Mouse (Mus musculus) heart, adult 2 months (tissue): ENCODE measurements around the gene Khdc4. TPM values are rescaled to one million over a fixed set of nuclear protein-coding genes. Genes with fewer than 3 reads are reported as not detected.

Source experiments
- DNase-seq, 2 experiments: peaks; one replicate each; pipeline ENCODE4 v3.0.0; 2021
- H3K27ac ChIP-seq: fragments of 200-600 bp; 2 replicates; pipeline ENCODE4 v1.8.1; 2022
- H3K27me3 ChIP-seq: fragments of 200-500 bp; 2 replicates; pipeline ENCODE4 v1.6.1; 2012; ENCODE audit warnings: mild to moderate bottlenecking, low read length, inconsistent platforms, mixed read lengths; ENCODE audit not compliant: control insufficient read depth, insufficient read depth
- H3K36me3 ChIP-seq: fragments of 200-500 bp; 2 replicates; pipeline ENCODE4 v1.6.1; 2012; ENCODE audit warnings: low read length, inconsistent platforms; ENCODE audit not compliant: control insufficient read depth, insufficient read depth
- H3K4me1 ChIP-seq: fragments of 200-500 bp; 2 replicates; pipeline ENCODE4 v1.6.1; 2011; ENCODE audit warnings: low read length; ENCODE audit not compliant: control insufficient read depth, insufficient read depth
- H3K4me3 ChIP-seq: fragments of 200-600 bp; 2 replicates; pipeline ENCODE4 v1.8.1; 2022
- H3K79me2 ChIP-seq: fragments of 200-500 bp; replicated peaks from 2 replicates; pipeline ENCODE4 v1.6.1; 2012; ENCODE audit warnings: mild to moderate bottlenecking, inconsistent platforms, low read length, moderate library complexity, mixed read lengths; ENCODE audit not compliant: control insufficient read depth, insufficient read depth
- H3K9ac ChIP-seq: fragments of 200-500 bp; 2 replicates; pipeline ENCODE4 v1.6.1; 2012; ENCODE audit warnings: low read depth, mild to moderate bottlenecking, control low read depth, inconsistent platforms, low read length, mixed read lengths
- CTCF ChIP-seq: fragments of 200-600 bp; IDR thresholded peaks from 2 replicates; pipeline ENCODE4 v1.8.1; 2022; ENCODE audit warnings: antibody characterized with exemption, mild to moderate bottlenecking, moderate library complexity
- EP300 ChIP-seq: fragments of 200-500 bp; IDR thresholded peaks from 2 replicates; pipeline ENCODE4 v1.6.1; 2011; ENCODE audit warnings: low read depth, low read length, control low read depth; ENCODE audit not compliant: insufficient read depth
- POLR2A ChIP-seq: fragments of 200-500 bp; IDR thresholded peaks from 2 replicates; pipeline ENCODE4 v1.6.1; 2011; ENCODE audit warnings: mild to moderate bottlenecking, low read depth, low read length, control low read depth; ENCODE audit not compliant: insufficient read depth
- WGBS: fragments of 180-500 bp; shearing (Covaris S2); methylation state at CpG from one replicate; pipeline ENCODE4 v1.1.7; 2018; 5-methylcytosine and 5-hydroxymethylcytosine counted together
- intact Hi-C: fragments of 180-260 bp; cut with DNase I; formaldehyde crosslinking; loops from one replicate; pipeline ENCODE4 v1.15.1; 2025
- long read RNA-seq: library from polyadenylated mRNA; stranded (forward); transcript quantifications from one replicate; pipeline ENCODE4 v2.0.0, GENCODE M21; 2021
- polyA plus RNA-seq: library from polyadenylated mRNA; depleted of rRNA; stranded (reverse); fragments of >200 nt; gene quantifications from 2 replicates; pipeline ENCODE4 v1.2.3, GENCODE M21; 2012; rRNA removed
- total RNA-seq, 2 experiments: library from RNA; stranded (reverse); gene quantifications; 2 replicates each; pipeline ENCODE4 v1.2.3; 2021

Gene Khdc4
- total RNA-seq, result 10 to 100 TPM; 24.9 to 25.7 TPM
- 29.9 and 46.1 TPM in 2 replicates for polyA plus RNA-seq
- long read RNA-seq, transcript Khdc4-201 (14 exons, 2,981 nt), result major isoform, 11 of 22 reads
- long read RNA-seq, partial matches to known transcripts, result 1 of 22 reads
- long read RNA-seq, other reads (novel, unspliced or antisense), result 5 of 22 reads

DNA sequence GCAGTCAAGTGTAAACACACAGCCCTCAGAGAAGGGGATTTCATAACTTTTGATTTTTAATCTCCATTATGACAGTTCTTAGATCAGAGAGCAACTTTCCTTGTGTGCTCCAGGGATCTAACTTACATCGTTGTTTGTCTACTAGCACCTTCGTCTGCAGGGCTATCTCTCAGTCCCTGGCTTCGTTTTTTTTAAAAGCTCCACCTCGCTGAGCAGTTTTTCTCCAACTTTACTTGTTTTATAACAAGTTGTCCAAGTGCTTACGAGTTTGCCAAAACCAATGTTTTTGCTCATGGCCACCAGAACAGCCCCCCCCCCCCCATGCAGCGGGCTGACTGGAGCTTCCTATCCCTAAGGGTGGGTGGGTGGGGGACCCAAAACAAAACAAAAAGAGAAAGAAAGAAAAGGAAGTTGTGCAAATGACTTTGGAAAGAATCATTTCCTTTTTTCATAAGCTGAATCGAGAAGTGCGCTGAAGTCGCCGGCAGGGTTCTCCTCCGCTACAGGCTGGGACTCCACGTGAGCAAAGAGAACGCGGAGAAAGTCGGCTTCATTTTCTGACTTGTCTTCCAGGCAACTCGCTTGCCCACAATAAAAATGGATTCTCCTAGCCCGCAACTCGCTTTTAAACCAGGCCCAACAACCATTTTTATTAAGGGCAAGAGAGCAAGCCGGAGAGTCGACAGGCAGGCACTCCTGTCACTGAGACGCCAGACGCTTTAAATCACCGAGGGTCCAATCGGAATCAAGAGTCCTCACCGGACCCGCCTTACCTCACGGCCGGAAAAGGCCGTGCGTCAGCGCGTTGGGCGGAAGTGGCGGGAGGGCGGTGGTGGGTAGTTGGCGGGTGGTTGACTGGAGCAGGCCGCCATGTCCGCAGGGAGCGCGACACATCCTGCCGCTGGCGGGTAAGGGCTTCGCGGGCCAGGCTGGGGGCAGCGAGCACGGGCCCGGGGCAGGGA lies at the start of gene Khdc4:
TSS of gene Khdc4 (plus strand) at position 824 of the 962 bp plus-strand sequence.
- intact Hi-C loops, result no loop called here
- TF ChIP-seq POLR2A (peak; percentile 82), CTCF (no peak), EP300 (peak; percentile 86; the same call in 1 of the 2 replicates)
- WGBS, result under 1% methylated on average over 47 of the region's 47 CpGs

DNA sequence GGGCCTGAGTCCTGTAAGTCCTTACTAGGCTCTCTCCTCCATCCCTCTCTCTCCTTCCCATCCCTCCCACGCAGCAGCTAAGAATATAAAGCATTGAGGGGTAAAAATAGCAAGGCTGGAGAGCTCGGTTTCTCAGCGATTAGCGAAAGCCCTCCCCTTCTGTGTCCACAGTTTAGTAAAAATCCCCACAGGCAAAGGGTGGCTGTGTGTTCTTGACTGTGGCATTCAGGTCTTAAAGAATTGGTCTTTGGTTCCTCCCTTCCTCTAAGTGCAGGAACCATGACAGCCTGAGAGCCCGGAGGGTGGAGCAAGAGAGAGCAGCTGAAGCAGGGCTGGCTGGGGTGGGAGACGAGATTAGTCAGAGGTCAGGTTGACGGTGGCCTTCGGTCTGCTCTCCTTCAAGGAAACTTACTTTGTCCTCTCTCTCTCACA lies 49.0 kb upstream of the Khdc4 start:
- intact Hi-C loops, result no loop called here
- Histone ChIP-seq H3K4me3 (no peak overlapping the region), H3K79me2 (no peaks in the 10 kb centered on the region), H3K9ac (no peak overlapping the region), H3K27ac (peak overlapping the region; percentile 13; the same call in 1 of the 2 replicates), H3K4me1 (peaks cover 5% of the 10 kb centered on the region), H3K36me3 (peaks cover 8% of the 10 kb centered on the region), H3K27me3 (no peaks in the 10 kb centered on the region)
- DNase-seq, result peak in 1 of 2 experiments; percentile 24
- 39% methylated on average over 8 of the region's 8 CpGs for WGBS
- TF ChIP-seq CTCF (no peak), POLR2A (no peak), EP300 (no peak)

More for the DNA sequence above, at the start of gene Khdc4:
- Histone ChIP-seq H3K79me2 (peaks cover 3% of the 10 kb centered on the region), H3K27me3 (no peaks in the 10 kb centered on the region), H3K9ac (peak within 1 kb of the TSS; percentile 95), H3K4me3 (peak within 1 kb of the TSS; percentile 54), H3K27ac (peak within 1 kb of the TSS; percentile 99), H3K4me1 (peaks cover 6% of the 10 kb centered on the region), H3K36me3 (peaks cover 18% of the 10 kb centered on the region)
- peak; percentile 96 to 98 for DNase-seq

DNA sequence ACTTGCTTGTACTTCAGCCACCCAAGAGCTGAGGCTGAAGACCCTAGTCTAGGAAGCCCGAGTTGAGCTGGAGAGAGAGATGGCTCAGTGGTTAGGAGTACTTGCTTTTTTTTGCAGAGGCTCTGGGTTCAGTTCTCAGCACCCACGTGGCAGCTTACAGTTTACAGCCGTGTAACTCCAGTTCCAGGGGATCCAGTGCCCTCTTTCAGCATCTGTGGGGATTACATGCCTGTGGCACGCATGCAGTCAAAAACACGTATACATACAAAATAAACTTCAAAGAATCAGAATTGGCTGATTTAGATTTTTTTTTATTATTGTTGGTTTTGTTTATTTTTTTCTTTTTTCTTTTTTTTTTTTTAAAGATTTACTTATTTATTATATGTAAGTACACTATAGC lies 48.5 kb upstream of the Khdc4 start:
- no peak overlapping the region for H3K9ac ChIP-seq
- no peaks in the 10 kb centered on the region for H3K79me2 ChIP-seq
- 92% methylated on average over 5 of the region's 5 CpGs for WGBS
- TF ChIP-seq CTCF (peak; percentile 46), EP300 (no peak), POLR2A (no peak)
- peaks cover 8% of the 10 kb centered on the region for H3K36me3 ChIP-seq
- H3K27me3 ChIP-seq, result no peaks in the 10 kb centered on the region
- no peak for DNase-seq
- no peak overlapping the region for H3K4me3 ChIP-seq
- peak overlapping the region; percentile 13; the same call in 1 of the 2 replicates for H3K27ac ChIP-seq
- intact Hi-C loops, result no loop called here
- no peaks in the 10 kb centered on the region; the same call in none of the 2 replicates for H3K4me1 ChIP-seq

DNA sequence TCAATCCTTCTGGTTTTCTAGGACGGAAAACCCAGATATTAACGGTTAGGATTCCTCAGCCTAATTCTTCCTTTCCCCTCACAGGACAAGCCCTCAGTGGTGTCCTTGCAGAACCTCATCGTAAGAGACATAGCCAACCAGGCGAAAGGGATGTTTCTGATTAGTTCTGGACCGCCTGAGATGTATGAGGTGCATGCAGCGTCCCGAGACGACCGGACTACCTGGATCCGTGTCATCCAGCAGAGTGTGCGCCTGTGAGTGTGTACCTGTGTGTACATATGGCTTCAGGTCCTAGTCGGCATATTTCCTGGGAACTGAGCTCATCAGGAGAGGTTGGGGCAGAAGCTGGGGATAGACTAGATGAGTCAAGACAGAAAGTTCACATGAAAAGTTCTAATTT lies 46.4 kb upstream of the Khdc4 start:
- H3K27ac ChIP-seq, result no peak overlapping the region
- TF ChIP-seq CTCF (no peak), POLR2A (no peak), EP300 (no peak)
- no peaks in the 10 kb centered on the region for H3K27me3 ChIP-seq
- peaks cover 8% of the 10 kb centered on the region for H3K36me3 ChIP-seq
- DNase-seq, result no peak
- intact Hi-C loops, result no loop called here
- H3K9ac ChIP-seq, result no peak overlapping the region
- no peak overlapping the region for H3K4me3 ChIP-seq
- no peaks in the 10 kb centered on the region; the same call in 1 of the 2 replicates for H3K4me1 ChIP-seq
- WGBS, result 94% methylated on average over 12 of the region's 12 CpGs
- no peaks in the 10 kb centered on the region for H3K79me2 ChIP-seq

DNA sequence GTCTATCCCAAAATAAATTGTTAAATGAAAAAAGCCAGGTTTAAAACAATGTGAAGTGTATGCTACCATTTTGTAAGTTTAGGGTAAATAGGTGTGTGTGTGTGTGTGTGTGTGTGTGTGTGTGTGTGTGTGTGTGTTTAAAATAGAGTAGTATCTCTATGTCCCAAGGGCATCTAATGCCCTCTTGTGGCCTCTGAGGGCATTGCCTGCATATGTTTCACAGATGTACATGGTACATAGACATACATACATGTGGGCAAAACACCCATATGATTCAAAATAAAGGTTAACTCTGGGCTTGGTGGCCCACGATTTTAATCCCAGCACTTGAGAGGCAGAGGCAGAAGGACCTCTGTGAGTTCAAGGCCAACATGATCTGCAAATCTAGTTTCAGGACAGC lies 44.9 kb upstream of the Khdc4 start:
- H3K27ac ChIP-seq, result no peak overlapping the region
- H3K27me3 ChIP-seq, result no peaks in the 10 kb centered on the region
- H3K9ac ChIP-seq, result no peak overlapping the region
- intact Hi-C loops, result loop anchor here (1.0 kb wide), 1 partner anchor 33 kb away; no protein-coding TSS in a partner anchor
- TF ChIP-seq EP300, result no peak
- no peak for TF ChIP-seq POLR2A
- peak; percentile 70 for TF ChIP-seq CTCF
- WGBS, result 48% methylated on average over 1 of the region's 1 CpGs
- no peak overlapping the region for H3K4me3 ChIP-seq
- DNase-seq, result peak; percentile 53 to 73
- H3K79me2 ChIP-seq, result no peaks in the 10 kb centered on the region
- no peaks in the 10 kb centered on the region; the same call in 1 of the 2 replicates for H3K4me1 ChIP-seq
- peaks cover 8% of the 10 kb centered on the region for H3K36me3 ChIP-seq
